Comparison of ENCODE assay signal across 8 mouse cellular contexts in the genomic region with DNA sequence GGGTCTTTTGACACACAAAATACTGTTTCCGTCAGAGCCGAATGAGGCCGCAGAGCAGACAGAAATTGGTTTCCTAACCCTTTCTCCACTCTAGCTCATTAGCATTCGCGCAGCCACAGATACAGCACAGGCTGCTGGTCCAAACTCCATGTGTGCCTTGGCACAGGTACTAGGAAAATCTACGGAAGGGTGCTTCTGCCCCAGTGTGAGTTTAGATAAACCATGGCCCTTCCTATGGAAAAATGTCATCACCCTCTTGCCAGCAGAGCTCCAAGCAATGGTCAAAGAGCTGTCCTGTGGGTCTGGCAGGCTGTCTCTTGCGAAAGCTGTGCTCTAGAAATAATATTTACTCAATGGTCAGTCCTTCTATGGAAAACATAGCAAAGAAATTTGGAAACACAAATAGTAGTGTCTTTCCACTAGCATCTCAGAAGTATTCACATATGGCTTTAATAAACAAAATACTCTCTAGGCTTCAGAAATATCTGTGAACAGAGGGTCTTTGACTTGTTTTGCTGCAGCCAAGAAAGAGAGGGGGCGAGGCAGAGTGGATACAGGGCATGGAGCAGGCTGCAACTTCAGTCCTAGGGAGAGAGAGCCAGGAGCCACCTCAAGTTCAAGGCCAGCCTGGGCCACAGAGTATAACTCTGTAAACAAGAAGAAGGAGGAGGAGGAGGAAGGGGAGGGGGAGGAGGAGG. TPM values are rescaled to one million over a fixed set of nuclear protein-coding genes. Genes with fewer than 3 reads are reported as not detected.
DNase-seq lines count a peak whose midpoint lies in the region; ATAC-seq and TF ChIP-seq lines count a peak whose summit lies in the region.
"Had no signal": no experiment of that assay in that cellular context is flagged by ENCODE, and none has a peak within 500 bp of the region (broad histone marks: within the 10 kb centered on the region; RNA-seq: fewer than 3 reads in every experiment).

No protein-coding gene starts in this region.

- no peak for TF ChIP-seq CTCF in lung, postnatal 0 days (IDR thresholded peaks at IDR 0.05)
- no peak for TF ChIP-seq CTCF in kidney, postnatal 0 days (IDR thresholded peaks at IDR 0.05; ENCODE audit: low read depth)

- peak; percentile 92 for DNase-seq in lung, postnatal 0 days (ENCODE audit: low spot score)
- DNase-seq in lung, postnatal 25 days (ENCODE audit: low spot score): no peak
- peak; percentile 4 for DNase-seq in kidney, postnatal 0 days (ENCODE audit: low spot score)
- DNase-seq in right cerebral cortex, postnatal 36 days (ENCODE audit: low spot score in 2 of 2): no peak
- DNase-seq in c-Kit-positive CD71-positive TER-119-positive erythroid progenitor cells, embryonic 14.5 days (ENCODE audit: low spot score): no peak
- DNase-seq: cerebellum, postnatal 36 days had no signal

- peak; percentile 84 for TF ChIP-seq EP300 in lung, postnatal 0 days (IDR thresholded peaks at IDR 0.05)

- no peaks in the 10 kb centered on the region for H3K9me3 ChIP-seq in lung, postnatal 0 days (ENCODE audit: low read length)
- no peaks in the 10 kb centered on the region for H3K9me3 ChIP-seq in heart, embryonic 12.5 days (replicated peaks)
- H3K9me3 ChIP-seq in kidney, postnatal 0 days (replicated peaks; ENCODE audit: low read length): no peaks in the 10 kb centered on the region
- no peaks in the 10 kb centered on the region for H3K9me3 ChIP-seq in stomach, embryonic 15.5 days

- H3K9ac ChIP-seq in lung, postnatal 0 days (replicated peaks; ENCODE audit: low read depth): no peak overlapping the region
- no peak overlapping the region for H3K9ac ChIP-seq in heart, embryonic 12.5 days
- no peak overlapping the region for H3K9ac ChIP-seq in kidney, postnatal 0 days (ENCODE audit: low read depth, low read length)
- H3K9ac ChIP-seq in stomach, embryonic 15.5 days: no peak overlapping the region

- H3K27ac ChIP-seq in lung, postnatal 0 days (ENCODE audit: low read length): peak overlapping the region; percentile 63
- H3K27ac ChIP-seq in heart, embryonic 12.5 days (ENCODE audit: poor library complexity, severe bottlenecking): peak overlapping the region; percentile 83
- no peak overlapping the region for H3K27ac ChIP-seq in kidney, postnatal 0 days
- H3K27ac ChIP-seq in stomach, embryonic 15.5 days: peak overlapping the region; percentile 85

- no peaks in the 10 kb centered on the region for H3K4me1 ChIP-seq in lung, postnatal 0 days (ENCODE audit: insufficient read depth, low read depth, low read length)
- H3K4me1 ChIP-seq in heart, embryonic 12.5 days (replicated peaks): peaks cover 29% of the 10 kb centered on the region
- no peaks in the 10 kb centered on the region; the same call in 1 of the 2 replicates for H3K4me1 ChIP-seq in kidney, postnatal 0 days (replicated peaks; ENCODE audit: insufficient read depth, low read length)
- H3K4me1 ChIP-seq in stomach, embryonic 15.5 days: peaks cover 29% of the 10 kb centered on the region; the same call in 1 of the 2 replicates

- peak; percentile 75 for ATAC-seq in lung, postnatal 0 days
- ATAC-seq in heart, embryonic 12.5 days (ENCODE audit: insufficient number of reproducible peaks, low FRiP score): peak; percentile 74
- ATAC-seq in kidney, postnatal 0 days (replicated peaks; ENCODE audit: low FRiP score, low read depth): no peak
- ATAC-seq in stomach, embryonic 15.5 days (ENCODE audit: insufficient read depth, low FRiP score, low read depth): peak; percentile 35; the same call in 1 of the 2 replicates

- WGBS in lung, postnatal 0 days: 45% methylated on average over 8 of the region's 8 CpGs
- 49% methylated on average over 8 of the region's 8 CpGs for WGBS in heart, embryonic 12.5 days
- 74% methylated on average over 8 of the region's 8 CpGs for WGBS in kidney, postnatal 0 days
- 49% methylated on average over 8 of the region's 8 CpGs for WGBS in stomach, embryonic 15.5 days

- H3K4me3 ChIP-seq in lung, postnatal 0 days (ENCODE audit: low read depth, low read length): no peak overlapping the region
- H3K4me3 ChIP-seq in heart, embryonic 12.5 days: no peak overlapping the region
- H3K4me3 ChIP-seq in kidney, postnatal 0 days (replicated peaks; ENCODE audit: low read depth, low read length): no peak overlapping the region
- no peak overlapping the region for H3K4me3 ChIP-seq in stomach, embryonic 15.5 days (replicated peaks)

- no peaks in the 10 kb centered on the region for H3K27me3 ChIP-seq in lung, postnatal 0 days (replicated peaks; ENCODE audit: insufficient read depth, low read length)
- H3K27me3 ChIP-seq in heart, embryonic 12.5 days (replicated peaks): peaks cover 3% of the 10 kb centered on the region; the same call in 1 of the 2 replicates
- H3K27me3 ChIP-seq in kidney, postnatal 0 days (ENCODE audit: insufficient read depth, low read length): no peaks in the 10 kb centered on the region
- no peaks in the 10 kb centered on the region for H3K27me3 ChIP-seq in stomach, embryonic 15.5 days (replicated peaks)

- no peak overlapping the region for H3K4me2 ChIP-seq in lung, postnatal 0 days (replicated peaks; ENCODE audit: low read depth, low read length)
- H3K4me2 ChIP-seq in heart, embryonic 12.5 days: no peak overlapping the region
- no peak overlapping the region for H3K4me2 ChIP-seq in kidney, postnatal 0 days (ENCODE audit: low read length)
- H3K4me2 ChIP-seq in stomach, embryonic 15.5 days: no peak overlapping the region

- no peaks in the 10 kb centered on the region for H3K36me3 ChIP-seq in lung, postnatal 0 days (ENCODE audit: insufficient read depth, low read length)
- no peaks in the 10 kb centered on the region for H3K36me3 ChIP-seq in heart, embryonic 12.5 days
- no peaks in the 10 kb centered on the region for H3K36me3 ChIP-seq in kidney, postnatal 0 days (ENCODE audit: insufficient read depth, low read length)
- no peaks in the 10 kb centered on the region for H3K36me3 ChIP-seq in stomach, embryonic 15.5 days

RNA-seq across cellular contexts. Expression of gene Agt, which starts 2.4 kb away (rescaled TPM):
- polyA plus RNA-seq in lung, postnatal 0 days (2015; fragmentation: Nextera tagmentation; extraction: Ambion mirVana): 101 and 133 TPM in 2 replicates
- 0.43 and 0.71 TPM in 2 replicates for polyA plus RNA-seq in heart, embryonic 12.5 days (2016; fragmentation: Nextera tagmentation; extraction: Ambion mirVana)
- 15.8 and 22.8 TPM in 2 replicates for polyA plus RNA-seq in kidney, postnatal 0 days (2015; fragmentation: Nextera tagmentation; extraction: Ambion mirVana)
- polyA plus RNA-seq in stomach, embryonic 15.5 days (2015; fragmentation: Nextera tagmentation; extraction: Ambion mirVana): 8.2 and 15.8 TPM in 2 replicates

RNA-seq across cellular contexts. Expression of gene Capn9, which starts 4.0 kb away (rescaled TPM):
- 0.11 and 0.16 TPM in 2 replicates for polyA plus RNA-seq in lung, postnatal 0 days (2015; fragmentation: Nextera tagmentation; extraction: Ambion mirVana)
- 0.08 and 0.34 TPM in 2 replicates for polyA plus RNA-seq in heart, embryonic 12.5 days (2016; fragmentation: Nextera tagmentation; extraction: Ambion mirVana)
- polyA plus RNA-seq in kidney, postnatal 0 days (2015; fragmentation: Nextera tagmentation; extraction: Ambion mirVana): 0.20 and 0.24 TPM in 2 replicates
- polyA plus RNA-seq in stomach, embryonic 15.5 days (2015; fragmentation: Nextera tagmentation; extraction: Ambion mirVana): 0.24 TPM in 2 replicates

RNA-seq across cellular contexts. Expression of gene Cog2, which starts 51.3 kb away (rescaled TPM):
- 23.5 and 24.5 TPM in 2 replicates for polyA plus RNA-seq in lung, postnatal 0 days (2015; fragmentation: Nextera tagmentation; extraction: Ambion mirVana)
- polyA plus RNA-seq in heart, embryonic 12.5 days (2016; fragmentation: Nextera tagmentation; extraction: Ambion mirVana): 27.0 and 30.1 TPM in 2 replicates
- polyA plus RNA-seq in kidney, postnatal 0 days (2015; fragmentation: Nextera tagmentation; extraction: Ambion mirVana): 26.2 and 28.5 TPM in 2 replicates
- polyA plus RNA-seq in stomach, embryonic 15.5 days (2015; fragmentation: Nextera tagmentation; extraction: Ambion mirVana): 31.4 and 37.0 TPM in 2 replicates

Comparison
In these comparisons a context has a peak if more than half of its experiments do, and no peak if none do; other contexts are left out.
1. DNase-seq: peak in lung, postnatal 0 days (single experiment) and kidney, postnatal 0 days (single experiment); none in lung, postnatal 25 days (single experiment), right cerebral cortex, postnatal 36 days (0 of 2) and c-Kit-positive CD71-positive TER-119-positive erythroid progenitor cells, embryonic 14.5 days (single experiment).